Mouse (Mus musculus): ENCODE data around the gene Fam172a.

Gene Fam172a

GRCm38 (mm10) chr13:78181071-78181929 lies 479.5 kb downstream of the Fam172a start:
- DNase-seq = peak; percentile 65

- peak in 1 of 2 experiments; percentile 30 for DNase-seq
Measured at GRCm38 (mm10) chr13:78181930-78182558, 480.2 kb downstream of the Fam172a start.

GRCm38 (mm10) chr13:78183004-78183403 lies 481.2 kb downstream of the Fam172a start:
- DNase-seq = no peak

- DNase-seq = no peak
Measured at GRCm38 (mm10) chr13:78183986-78184385, 482.2 kb downstream of the Fam172a start.

GRCm38 (mm10) chr13:78184786-78185466 lies 483.1 kb downstream of the Fam172a start:
- DNase-seq = no peak

GRCm38 (mm10) chr13:78186340-78186946 lies 484.6 kb downstream of the Fam172a start:
- DNase-seq = peak; percentile 54 to 63

- DNase-seq = no peak
Measured at GRCm38 (mm10) chr13:78187833-78188232, 486.0 kb downstream of the Fam172a start.

- DNase-seq = peak; percentile 36 to 41
Measured at GRCm38 (mm10) chr13:78189586-78189985, 487.8 kb downstream of the Fam172a start.

- DNase-seq = peak in 1 of 2 experiments; percentile 45
Measured at GRCm38 (mm10) chr13:78193211-78193610, 491.4 kb downstream of the Fam172a start.

- DNase-seq = no peak
Measured at GRCm38 (mm10) chr13:78194135-78194849, 492.5 kb downstream of the Fam172a start.

- peak; percentile 75 for DNase-seq
Measured at GRCm38 (mm10) chr13:78194850-78195600, 493.2 kb downstream of the Fam172a start.

- DNase-seq = no peak
Measured at GRCm38 (mm10) chr13:78195601-78196115, 493.8 kb downstream of the Fam172a start.

GRCm38 (mm10) chr13:78196236-78196796 lies 494.5 kb downstream of the Fam172a start:
- peak in 1 of 2 experiments; percentile 34 for DNase-seq

- no peak for DNase-seq
Measured at GRCm38 (mm10) chr13:78197286-78197818, 495.5 kb downstream of the Fam172a start.

GRCm38 (mm10) chr13:78197819-78198390 lies 496.1 kb downstream of the Fam172a start:
- DNase-seq = peak; percentile 59 to 71

GRCm38 (mm10) chr13:78198391-78198870 lies 496.6 kb downstream of the Fam172a start:
- DNase-seq = peak; percentile 65 to 69

GRCm38 (mm10) chr13:78198871-78199641 lies 497.2 kb downstream of the Fam172a start:
- DNase-seq = peak; percentile 72 to 78

- DNase-seq = no peak
Measured at GRCm38 (mm10) chr13:78199642-78200160, 497.9 kb downstream of the Fam172a start, which contains the start of gene Nr2f1. Gene Nr2f1, minus strand, starts transcription at chr13:78199757.

- peak; percentile 82 to 89 for DNase-seq
Measured at GRCm38 (mm10) chr13:78200407-78200806, 498.6 kb downstream of the Fam172a start.
